Mouse (Mus musculus) midbrain, embryonic 11.5 days (tissue): ENCODE measurements at regions not wholly inside any gene's neighbourhood (a gene's known extent, or its start where the extent isn't known, plus 50 kb on each side); places are given as distances from the start of the nearest gene placed in this dataset.

Source experiments
- ATAC-seq: fragments of 200-750 bp; cut with Nextera tagmentation; 2 replicates; pipeline ENCODE4 v1.8.0; 2017; ENCODE audit warnings: moderate TSS enrichment, moderate library complexity; ENCODE audit not compliant: low FRiP score
- DNase-seq: peaks from one replicate; pipeline ENCODE4 v3.0.0; 2015; ENCODE audit warnings: low spot score; ENCODE audit errors: missing footprints
- H3K27ac ChIP-seq: fragments of 300-500 bp; sonication (generic); 2 replicates; pipeline ENCODE4 v1.5.1; 2014; ENCODE audit warnings: low read depth, low read length
- H3K27me3 ChIP-seq: fragments of 300-500 bp; sonication (generic); 2 replicates; pipeline ENCODE4 v1.6.1; 2014; ENCODE audit warnings: mild to moderate bottlenecking, low read length, moderate library complexity, mixed read lengths; ENCODE audit not compliant: control insufficient read depth, insufficient read depth
- H3K36me3 ChIP-seq: fragments of 300-500 bp; sonication (generic); 2 replicates; pipeline ENCODE4 v1.6.1; 2014; ENCODE audit warnings: mild to moderate bottlenecking, low read length, moderate library complexity, mixed read lengths; ENCODE audit not compliant: control insufficient read depth, insufficient read depth
- H3K4me1 ChIP-seq: fragments of 300-500 bp; sonication (generic); 2 replicates; pipeline ENCODE4 v1.6.1; 2014; ENCODE audit warnings: low read length; ENCODE audit not compliant: control insufficient read depth, insufficient read depth
- H3K4me2 ChIP-seq: fragments of 300-500 bp; sonication (generic); 2 replicates; pipeline ENCODE4 v1.6.1; 2014; ENCODE audit warnings: mild to moderate bottlenecking, moderate library complexity
- H3K4me3 ChIP-seq: fragments of 300-500 bp; sonication (generic); 2 replicates; pipeline ENCODE4 v1.5.1; 2014; ENCODE audit warnings: low read depth, low read length
- H3K9ac ChIP-seq: fragments of 300-500 bp; sonication (generic); 2 replicates; pipeline ENCODE4 v1.6.1; 2014; ENCODE audit warnings: low read length
- H3K9me3 ChIP-seq: fragments of 300-500 bp; sonication (generic); 2 replicates; pipeline ENCODE4 v1.6.1; 2016; ENCODE audit warnings: low read length; ENCODE audit not compliant: control insufficient read depth
- WGBS: fragments of 180-500 bp; shearing (Covaris S2); extraction: QIAGEN DNeasy Blood & Tissue Kit; methylation state at CpG from one replicate; pipeline ENCODE4 v1.1.7; 2014; 5-methylcytosine and 5-hydroxymethylcytosine counted together

- no peak overlapping the region for H3K4me3 ChIP-seq
- no peak overlapping the region for H3K9ac ChIP-seq
- peak; percentile 86 for ATAC-seq
- H3K36me3 ChIP-seq, result no peaks in the 10 kb centered on the region
- DNase-seq, result peak; percentile 89
- no peaks in the 10 kb centered on the region for H3K9me3 ChIP-seq
- WGBS, result 28% methylated on average over 9 of the region's 9 CpGs
- H3K4me1 ChIP-seq, result peaks cover 4% of the 10 kb centered on the region
- no peaks in the 10 kb centered on the region for H3K27me3 ChIP-seq
- H3K27ac ChIP-seq, result no peak overlapping the region
- no peak overlapping the region for H3K4me2 ChIP-seq
Measured at GRCm38 (mm10) chr10:19117071-19117605, 101.7 kb upstream of the Tnfaip3 start.

DNA sequence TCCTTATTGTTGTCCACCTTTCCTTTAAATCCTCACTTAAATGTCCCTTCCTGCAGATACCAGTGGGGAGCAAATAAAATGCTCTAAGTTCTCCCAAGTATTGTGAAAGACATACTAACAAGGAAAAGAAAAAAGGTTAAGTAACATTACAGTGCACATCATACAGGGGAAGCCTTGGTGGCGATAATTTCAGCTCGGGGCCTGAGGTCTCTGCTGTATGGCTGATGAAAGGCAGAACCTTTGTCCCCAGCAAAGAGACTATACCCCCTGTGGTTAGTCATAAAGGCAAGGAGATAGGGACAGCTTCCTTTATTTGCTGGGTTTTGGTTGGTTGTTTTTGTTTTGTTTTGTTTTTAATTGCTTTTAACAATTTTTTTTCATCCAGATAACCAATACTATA lies 97.0 kb upstream of the Tnfaip3 start:
- Histone ChIP-seq H3K27me3 (no peaks in the 10 kb centered on the region), H3K9me3 (no peaks in the 10 kb centered on the region), H3K27ac (no peak overlapping the region), H3K4me1 (peaks cover 4% of the 10 kb centered on the region), H3K4me3 (no peak overlapping the region), H3K36me3 (no peaks in the 10 kb centered on the region), H3K9ac (no peak overlapping the region), H3K4me2 (no peak overlapping the region)
- WGBS, result 63% methylated on average over 2 of the region's 2 CpGs
- DNase-seq (no peak), ATAC-seq (no peak)

DNA sequence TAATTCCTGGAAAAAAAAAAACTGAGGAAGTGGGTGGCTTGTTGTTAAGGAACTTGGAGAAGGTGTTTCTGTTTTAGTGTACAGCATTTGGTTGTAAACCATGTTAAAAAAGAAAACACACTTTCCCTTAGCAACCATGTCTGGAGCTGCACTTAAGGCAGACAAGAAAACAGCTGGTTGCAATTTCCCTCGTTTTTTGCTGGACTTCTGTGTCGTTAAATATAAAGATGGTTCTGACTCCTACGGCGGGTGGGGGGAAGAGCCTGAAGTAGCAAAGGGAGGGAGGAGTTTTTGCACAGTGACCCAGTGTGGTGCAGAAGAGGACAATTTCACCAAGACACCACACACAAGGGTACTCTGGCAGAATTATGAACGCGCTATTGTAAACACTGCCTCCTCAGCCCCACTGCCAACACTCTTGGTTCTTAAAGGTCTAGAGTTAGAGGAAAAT lies 89.8 kb upstream of the Tnfaip3 start:
- no peak overlapping the region for H3K4me3 ChIP-seq
- H3K27me3 ChIP-seq, result no peaks in the 10 kb centered on the region
- no peaks in the 10 kb centered on the region for H3K4me1 ChIP-seq
- H3K9me3 ChIP-seq, result no peaks in the 10 kb centered on the region
- no peak overlapping the region for H3K27ac ChIP-seq
- H3K36me3 ChIP-seq, result no peaks in the 10 kb centered on the region
- ATAC-seq, result no peak
- 71% methylated on average over 6 of the region's 6 CpGs for WGBS
- no peak for DNase-seq
- no peak overlapping the region for H3K4me2 ChIP-seq
- no peak overlapping the region for H3K9ac ChIP-seq

- DNase-seq, result no peak
- WGBS, result 71% methylated on average over 5 of the region's 5 CpGs
- Histone ChIP-seq H3K9me3 (no peaks in the 10 kb centered on the region), H3K9ac (no peak overlapping the region), H3K4me1 (no peaks in the 10 kb centered on the region), H3K4me2 (no peak overlapping the region), H3K27ac (no peak overlapping the region), H3K27me3 (no peaks in the 10 kb centered on the region), H3K4me3 (no peak overlapping the region), H3K36me3 (no peaks in the 10 kb centered on the region)
- ATAC-seq, result no peak
Measured at GRCm38 (mm10) chr10:19104671-19105203, 89.3 kb upstream of the Tnfaip3 start.

DNA sequence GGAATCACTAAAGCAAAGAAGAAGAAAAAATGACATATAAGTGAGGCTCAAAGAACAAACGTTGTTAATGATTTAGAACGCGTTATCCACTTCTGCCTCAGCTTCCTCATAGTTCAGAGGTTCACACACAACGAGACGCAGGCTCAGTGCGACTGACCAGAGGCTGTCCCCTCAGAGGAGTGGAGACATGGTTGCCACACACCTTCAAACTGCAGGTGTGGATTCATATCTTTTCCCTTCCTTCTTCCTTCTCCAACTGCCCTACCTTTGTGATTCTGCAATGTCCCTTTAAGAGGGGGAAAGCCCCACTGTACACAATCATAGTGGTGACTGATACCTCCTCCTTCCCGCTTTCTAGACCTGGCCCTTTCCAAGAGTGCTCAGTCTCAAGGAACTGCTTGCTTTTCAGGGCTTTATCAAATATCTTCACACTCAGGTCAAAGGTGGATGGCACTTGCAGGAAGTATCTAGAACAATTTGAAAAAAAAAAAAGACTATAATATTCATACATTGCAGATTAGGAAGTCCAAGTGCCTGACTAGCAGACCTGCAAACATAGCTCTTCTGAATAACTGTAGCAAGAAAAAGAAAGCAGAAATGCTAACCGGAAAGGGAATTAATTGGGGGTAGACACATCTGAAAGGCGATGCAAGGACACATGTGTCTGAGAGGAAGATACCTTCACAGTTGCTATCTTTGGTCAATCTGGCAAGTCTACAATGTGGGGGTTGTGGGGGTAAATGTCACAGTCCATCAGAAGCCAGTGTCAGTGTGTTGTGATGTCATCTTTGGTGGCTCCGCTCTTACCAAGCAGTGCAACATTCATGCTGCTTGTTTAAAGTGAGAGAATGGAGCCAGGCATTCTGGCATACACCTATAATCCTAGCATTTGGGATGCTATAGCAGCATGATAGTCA lies 84.2 kb upstream of the Tnfaip3 start:
- ATAC-seq (no peak), DNase-seq (no peak)
- H3K36me3 ChIP-seq, result no peaks in the 10 kb centered on the region
- no peaks in the 10 kb centered on the region for H3K27me3 ChIP-seq
- H3K4me2 ChIP-seq, result no peak overlapping the region
- H3K27ac ChIP-seq, result no peak overlapping the region
- 87% methylated on average over 10 of the region's 10 CpGs for WGBS
- H3K4me1 ChIP-seq, result peaks cover 2% of the 10 kb centered on the region; the same call in 1 of the 2 replicates
- H3K4me3 ChIP-seq, result no peak overlapping the region
- no peaks in the 10 kb centered on the region for H3K9me3 ChIP-seq
- no peak overlapping the region for H3K9ac ChIP-seq

DNA sequence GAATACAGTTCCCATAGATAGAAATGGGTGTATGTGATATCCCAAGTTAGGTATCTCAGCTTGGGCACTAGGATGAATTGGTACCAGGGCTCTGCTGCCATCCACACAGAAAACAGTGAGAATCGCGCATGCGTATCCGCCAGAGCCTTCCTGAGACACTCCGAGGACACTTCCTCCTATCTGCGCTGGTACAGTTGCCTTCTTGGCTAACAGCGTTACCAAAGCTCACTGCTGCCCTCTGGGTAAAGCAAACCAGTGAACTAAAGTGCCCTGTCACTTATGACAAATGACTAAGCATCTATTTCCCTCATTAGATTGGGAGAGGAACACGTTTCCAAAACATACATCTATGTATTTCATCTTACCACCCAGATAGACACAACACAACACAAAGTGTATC lies 78.8 kb upstream of the Tnfaip3 start:
- Histone ChIP-seq H3K27me3 (no peaks in the 10 kb centered on the region), H3K36me3 (no peaks in the 10 kb centered on the region), H3K27ac (no peak overlapping the region), H3K4me2 (no peak overlapping the region), H3K9me3 (no peaks in the 10 kb centered on the region), H3K9ac (no peak overlapping the region), H3K4me3 (no peak overlapping the region), H3K4me1 (peaks cover 2% of the 10 kb centered on the region; the same call in 1 of the 2 replicates)
- WGBS, result 66% methylated on average over 8 of the region's 8 CpGs
- ATAC-seq (no peak), DNase-seq (no peak)

DNA sequence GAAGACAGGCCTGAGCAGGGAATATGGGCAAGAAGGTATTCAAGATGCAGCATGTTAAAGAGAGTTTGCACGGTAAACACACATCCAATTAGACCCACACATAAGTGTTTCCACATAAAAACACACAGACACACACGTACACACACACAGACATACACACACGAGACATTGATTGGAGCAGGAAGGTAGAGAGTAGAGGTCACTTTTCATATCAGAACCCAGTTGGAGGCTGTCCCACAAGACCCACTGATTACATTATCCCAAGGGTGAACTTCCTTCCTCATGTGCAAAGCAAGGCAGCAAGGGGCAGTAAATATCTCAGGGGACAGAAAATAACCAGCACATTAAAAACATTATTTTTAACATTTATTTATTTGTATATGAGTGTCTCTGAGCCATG lies 78.2 kb upstream of the Tnfaip3 start:
- WGBS, result 90% methylated on average over 3 of the region's 3 CpGs
- no peak for DNase-seq
- H3K36me3 ChIP-seq, result no peaks in the 10 kb centered on the region
- no peaks in the 10 kb centered on the region for H3K27me3 ChIP-seq
- no peak for ATAC-seq
- H3K4me3 ChIP-seq, result no peak overlapping the region
- no peak overlapping the region for H3K27ac ChIP-seq
- H3K4me2 ChIP-seq, result no peak overlapping the region
- no peaks in the 10 kb centered on the region for H3K4me1 ChIP-seq
- no peaks in the 10 kb centered on the region for H3K9me3 ChIP-seq
- H3K9ac ChIP-seq, result no peak overlapping the region

GRCm38 (mm10) chr10:19091949-19092348 lies 76.5 kb upstream of the Tnfaip3 start:
- no peaks in the 10 kb centered on the region for H3K27me3 ChIP-seq
- no peaks in the 10 kb centered on the region for H3K36me3 ChIP-seq
- ATAC-seq, result no peak
- WGBS, result 86% methylated on average over 3 of the region's 3 CpGs
- no peak overlapping the region for H3K4me3 ChIP-seq
- no peak overlapping the region for H3K9ac ChIP-seq
- H3K9me3 ChIP-seq, result no peaks in the 10 kb centered on the region
- no peak overlapping the region for H3K27ac ChIP-seq
- H3K4me2 ChIP-seq, result no peak overlapping the region
- DNase-seq, result no peak
- H3K4me1 ChIP-seq, result no peaks in the 10 kb centered on the region

DNA sequence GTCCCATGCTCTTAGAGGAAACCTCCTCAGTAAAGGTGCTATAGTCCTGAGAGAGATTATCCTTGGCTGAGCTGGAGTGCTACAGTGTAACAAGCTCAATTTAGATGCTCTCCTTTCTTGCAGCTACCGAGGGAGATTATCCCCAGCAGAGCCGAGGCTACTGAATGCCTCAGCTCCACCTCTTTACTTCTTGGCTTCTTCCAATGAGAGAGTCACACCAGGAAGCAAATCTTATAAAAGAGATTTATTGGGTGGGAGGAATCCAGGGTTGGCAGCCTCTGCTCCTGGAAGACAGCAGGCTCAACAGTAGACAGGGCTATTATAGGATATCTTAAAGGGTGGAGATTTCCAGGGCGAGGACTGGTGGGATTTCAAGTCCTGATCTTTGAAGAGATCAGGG lies 75.7 kb upstream of the Tnfaip3 start:
- Histone ChIP-seq H3K27ac (no peak overlapping the region), H3K4me2 (no peak overlapping the region), H3K27me3 (no peaks in the 10 kb centered on the region), H3K4me1 (no peaks in the 10 kb centered on the region), H3K4me3 (no peak overlapping the region), H3K36me3 (no peaks in the 10 kb centered on the region), H3K9ac (no peak overlapping the region), H3K9me3 (no peaks in the 10 kb centered on the region)
- DNase-seq, result no peak
- ATAC-seq, result no peak
- 14% methylated on average over 3 of the region's 3 CpGs for WGBS
